Mouse (Mus musculus) liver, adult 2 months (tissue): ENCODE results near the gene Slc6a13.

Experiments
- CTCF ChIP-seq: fragments of 200-500 bp; IDR thresholded peaks from 2 replicates; pipeline ENCODE4 v1.5.1; 2011; ENCODE audit warnings: low read depth, low read length, control low read depth
- POLR2A ChIP-seq: fragments of 200-500 bp; IDR thresholded peaks from 2 replicates; pipeline ENCODE4 v1.6.1; 2011; ENCODE audit warnings: low read length, control low read depth; ENCODE audit not compliant: insufficient read depth; ENCODE audit errors: extremely low read depth

GRCm38 (mm10) chr6:121251256-121251655 is 48.8 kb upstream of the Slc6a13 start:
- TF ChIP-seq CTCF (no peak), POLR2A (no peak)
